Mouse (Mus musculus): ENCODE measurements at regions not wholly inside any gene's neighbourhood (a gene's known extent, or its start where the extent isn't known, plus 50 kb on each side); places are given as distances from the start of the nearest gene placed in this dataset.

- DNase-seq = no peak
- no peaks in the 10 kb centered on the region for H3K27me3 ChIP-seq (replicated peaks; ENCODE audit: control insufficient read depth, insufficient read depth, low read length)
- no peak overlapping the region for H3K27ac ChIP-seq (ENCODE audit: insufficient read depth, low read depth, low read length)
- H3K4me1 ChIP-seq (ENCODE audit: control insufficient read depth, insufficient read depth, low read length) = peaks cover 11% of the 10 kb centered on the region
- no peak overlapping the region for H3K4me3 ChIP-seq (ENCODE audit: insufficient read depth, low read depth, low read length)
- TF ChIP-seq POLR2A (IDR thresholded peaks at IDR 0.05; ENCODE audit: low read depth, low read length) (no peak), CTCF (conservative IDR thresholded peaks at IDR 0.05; ENCODE audit: insufficient read depth, insufficient read length, low read depth, low read length) (no peak)
- no peaks in the 10 kb centered on the region for H3K36me3 ChIP-seq (ENCODE audit: control insufficient read depth, insufficient read depth, low read length)
- 72% methylated on average over 4 of the region's 4 CpGs for WGBS
Measured at GRCm38 (mm10) chr1:169046791-169047525, 484.3 kb downstream of the Nuf2 start.

GRCm38 (mm10) chr1:169033517-169033916, 497.7 kb downstream of the Nuf2 start:
- Histone ChIP-seq H3K4me3 (ENCODE audit: insufficient read depth, low read depth, low read length) (no peak overlapping the region), H3K27ac (ENCODE audit: insufficient read depth, low read depth, low read length) (no peak overlapping the region), H3K36me3 (ENCODE audit: control insufficient read depth, insufficient read depth, low read length) (no peaks in the 10 kb centered on the region), H3K27me3 (replicated peaks; ENCODE audit: control insufficient read depth, insufficient read depth, low read length) (no peaks in the 10 kb centered on the region), H3K4me1 (ENCODE audit: control insufficient read depth, insufficient read depth, low read length) (no peaks in the 10 kb centered on the region)
- DNase-seq = no peak
- WGBS = 69% methylated on average over 1 of the region's 1 CpGs
- TF ChIP-seq POLR2A (IDR thresholded peaks at IDR 0.05; ENCODE audit: low read depth, low read length) = no peak
- TF ChIP-seq CTCF (conservative IDR thresholded peaks at IDR 0.05; ENCODE audit: insufficient read depth, insufficient read length, low read depth, low read length) = no peak

- no peak overlapping the region for H3K4me3 ChIP-seq (ENCODE audit: insufficient read depth, low read depth, low read length)
- no peak overlapping the region for H3K27ac ChIP-seq (ENCODE audit: insufficient read depth, low read depth, low read length)
- no peak for DNase-seq
- no peaks in the 10 kb centered on the region for H3K4me1 ChIP-seq (ENCODE audit: control insufficient read depth, insufficient read depth, low read length)
- H3K36me3 ChIP-seq (ENCODE audit: control insufficient read depth, insufficient read depth, low read length) = no peaks in the 10 kb centered on the region
- no peaks in the 10 kb centered on the region for H3K27me3 ChIP-seq (replicated peaks; ENCODE audit: control insufficient read depth, insufficient read depth, low read length)
- TF ChIP-seq POLR2A (IDR thresholded peaks at IDR 0.05; ENCODE audit: low read depth, low read length) (no peak), CTCF (conservative IDR thresholded peaks at IDR 0.05; ENCODE audit: insufficient read depth, insufficient read length, low read depth, low read length) (no peak)
- 41% methylated on average over 8 of the region's 8 CpGs for WGBS
Measured at GRCm38 (mm10) chr1:169031849-169032542, 499.3 kb downstream of the Nuf2 start.

GRCm38 (mm10) chr1:169027706-169028105, 503.6 kb downstream of the Nuf2 start:
- Histone ChIP-seq H3K27me3 (replicated peaks; ENCODE audit: control insufficient read depth, insufficient read depth, low read length) (no peaks in the 10 kb centered on the region), H3K4me1 (ENCODE audit: control insufficient read depth, insufficient read depth, low read length) (no peaks in the 10 kb centered on the region), H3K27ac (ENCODE audit: insufficient read depth, low read depth, low read length) (no peak overlapping the region), H3K4me3 (ENCODE audit: insufficient read depth, low read depth, low read length) (no peak overlapping the region), H3K36me3 (ENCODE audit: control insufficient read depth, insufficient read depth, low read length) (no peaks in the 10 kb centered on the region)
- no peak for TF ChIP-seq POLR2A (IDR thresholded peaks at IDR 0.05; ENCODE audit: low read depth, low read length)
- TF ChIP-seq CTCF (conservative IDR thresholded peaks at IDR 0.05; ENCODE audit: insufficient read depth, insufficient read length, low read depth, low read length) = no peak
- 57% methylated on average over 6 of the region's 6 CpGs for WGBS
- DNase-seq = no peak

GRCm38 (mm10) chr1:169027241-169027640, 504.0 kb downstream of the Nuf2 start:
- Histone ChIP-seq H3K4me1 (ENCODE audit: control insufficient read depth, insufficient read depth, low read length) (no peaks in the 10 kb centered on the region), H3K27me3 (replicated peaks; ENCODE audit: control insufficient read depth, insufficient read depth, low read length) (no peaks in the 10 kb centered on the region), H3K36me3 (ENCODE audit: control insufficient read depth, insufficient read depth, low read length) (no peaks in the 10 kb centered on the region), H3K27ac (ENCODE audit: insufficient read depth, low read depth, low read length) (no peak overlapping the region), H3K4me3 (ENCODE audit: insufficient read depth, low read depth, low read length) (no peak overlapping the region)
- WGBS = 96% methylated on average over 3 of the region's 3 CpGs
- TF ChIP-seq CTCF (conservative IDR thresholded peaks at IDR 0.05; ENCODE audit: insufficient read depth, insufficient read length, low read depth, low read length) (no peak), POLR2A (IDR thresholded peaks at IDR 0.05; ENCODE audit: low read depth, low read length) (no peak)
- DNase-seq = no peak

GRCm38 (mm10) chr1:169024531-169024930, 506.7 kb downstream of the Nuf2 start:
- 82% methylated on average over 4 of the region's 4 CpGs for WGBS
- Histone ChIP-seq H3K27ac (ENCODE audit: insufficient read depth, low read depth, low read length) (no peak overlapping the region), H3K4me1 (ENCODE audit: control insufficient read depth, insufficient read depth, low read length) (no peaks in the 10 kb centered on the region), H3K36me3 (ENCODE audit: control insufficient read depth, insufficient read depth, low read length) (no peaks in the 10 kb centered on the region), H3K4me3 (ENCODE audit: insufficient read depth, low read depth, low read length) (no peak overlapping the region), H3K27me3 (replicated peaks; ENCODE audit: control insufficient read depth, insufficient read depth, low read length) (no peaks in the 10 kb centered on the region)
- DNase-seq = no peak
- no peak for TF ChIP-seq POLR2A (IDR thresholded peaks at IDR 0.05; ENCODE audit: low read depth, low read length)
- no peak for TF ChIP-seq CTCF (conservative IDR thresholded peaks at IDR 0.05; ENCODE audit: insufficient read depth, insufficient read length, low read depth, low read length)

- 80% methylated on average over 14 of the region's 14 CpGs for WGBS
- no peak for DNase-seq
- H3K4me3 ChIP-seq (ENCODE audit: insufficient read depth, low read depth, low read length) = no peak overlapping the region
- no peaks in the 10 kb centered on the region for H3K36me3 ChIP-seq (ENCODE audit: control insufficient read depth, insufficient read depth, low read length)
- TF ChIP-seq CTCF (conservative IDR thresholded peaks at IDR 0.05; ENCODE audit: insufficient read depth, insufficient read length, low read depth, low read length) (no peak), POLR2A (IDR thresholded peaks at IDR 0.05; ENCODE audit: low read depth, low read length) (no peak)
- H3K27ac ChIP-seq (ENCODE audit: insufficient read depth, low read depth, low read length) = no peak overlapping the region
- no peaks in the 10 kb centered on the region for H3K27me3 ChIP-seq (replicated peaks; ENCODE audit: control insufficient read depth, insufficient read depth, low read length)
- no peaks in the 10 kb centered on the region for H3K4me1 ChIP-seq (ENCODE audit: control insufficient read depth, insufficient read depth, low read length)
Measured at GRCm38 (mm10) chr1:168991506-168992244, 539.6 kb downstream of the Nuf2 start.

All from kidney, adult 2 months (tissue).